Mouse (Mus musculus) heart, adult 2 months (tissue): Measurements from ENCODE around the gene Tsnax. TPM values are rescaled to one million over a fixed set of nuclear protein-coding genes. Genes with fewer than 3 reads are reported as not detected.

Experiments
- DNase-seq, 2 experiments: peaks; one replicate each; pipeline ENCODE4 v3.0.0; 2021
- H3K27ac ChIP-seq: fragments of 200-600 bp; 2 replicates; pipeline ENCODE4 v1.8.1; 2022
- H3K27me3 ChIP-seq: fragments of 200-500 bp; 2 replicates; pipeline ENCODE4 v1.6.1; 2012; ENCODE audit warnings: mild to moderate bottlenecking, low read length, inconsistent platforms, mixed read lengths; ENCODE audit not compliant: control insufficient read depth, insufficient read depth
- H3K36me3 ChIP-seq: fragments of 200-500 bp; 2 replicates; pipeline ENCODE4 v1.6.1; 2012; ENCODE audit warnings: low read length, inconsistent platforms; ENCODE audit not compliant: control insufficient read depth, insufficient read depth
- H3K4me1 ChIP-seq: fragments of 200-500 bp; 2 replicates; pipeline ENCODE4 v1.6.1; 2011; ENCODE audit warnings: low read length; ENCODE audit not compliant: control insufficient read depth, insufficient read depth
- H3K4me3 ChIP-seq: fragments of 200-600 bp; 2 replicates; pipeline ENCODE4 v1.8.1; 2022
- H3K79me2 ChIP-seq: fragments of 200-500 bp; replicated peaks from 2 replicates; pipeline ENCODE4 v1.6.1; 2012; ENCODE audit warnings: mild to moderate bottlenecking, inconsistent platforms, low read length, moderate library complexity, mixed read lengths; ENCODE audit not compliant: control insufficient read depth, insufficient read depth
- H3K9ac ChIP-seq: fragments of 200-500 bp; 2 replicates; pipeline ENCODE4 v1.6.1; 2012; ENCODE audit warnings: low read depth, mild to moderate bottlenecking, control low read depth, inconsistent platforms, low read length, mixed read lengths
- CTCF ChIP-seq: fragments of 200-600 bp; IDR thresholded peaks from 2 replicates; pipeline ENCODE4 v1.8.1; 2022; ENCODE audit warnings: antibody characterized with exemption, mild to moderate bottlenecking, moderate library complexity
- EP300 ChIP-seq: fragments of 200-500 bp; IDR thresholded peaks from 2 replicates; pipeline ENCODE4 v1.6.1; 2011; ENCODE audit warnings: low read depth, low read length, control low read depth; ENCODE audit not compliant: insufficient read depth
- POLR2A ChIP-seq: fragments of 200-500 bp; IDR thresholded peaks from 2 replicates; pipeline ENCODE4 v1.6.1; 2011; ENCODE audit warnings: mild to moderate bottlenecking, low read depth, low read length, control low read depth; ENCODE audit not compliant: insufficient read depth
- WGBS: fragments of 180-500 bp; shearing (Covaris S2); methylation state at CpG from one replicate; pipeline ENCODE4 v1.1.7; 2018; 5-methylcytosine and 5-hydroxymethylcytosine counted together
- intact Hi-C: fragments of 180-260 bp; cut with DNase I; formaldehyde crosslinking; loops from one replicate; pipeline ENCODE4 v1.15.1; 2025
- polyA plus RNA-seq: library from polyadenylated mRNA; depleted of rRNA; stranded (reverse); fragments of >200 nt; gene quantifications from 2 replicates; pipeline ENCODE4 v1.2.3, GENCODE M21; 2012
- total RNA-seq, 2 experiments: library from RNA; stranded (reverse); gene quantifications; 2 replicates each; pipeline ENCODE4 v1.2.3; 2021

The Tsnax gene
- total and polyA plus RNA-seq, 3 experiments: 43.2 to 73.1 (median 66.3) TPM

DNA sequence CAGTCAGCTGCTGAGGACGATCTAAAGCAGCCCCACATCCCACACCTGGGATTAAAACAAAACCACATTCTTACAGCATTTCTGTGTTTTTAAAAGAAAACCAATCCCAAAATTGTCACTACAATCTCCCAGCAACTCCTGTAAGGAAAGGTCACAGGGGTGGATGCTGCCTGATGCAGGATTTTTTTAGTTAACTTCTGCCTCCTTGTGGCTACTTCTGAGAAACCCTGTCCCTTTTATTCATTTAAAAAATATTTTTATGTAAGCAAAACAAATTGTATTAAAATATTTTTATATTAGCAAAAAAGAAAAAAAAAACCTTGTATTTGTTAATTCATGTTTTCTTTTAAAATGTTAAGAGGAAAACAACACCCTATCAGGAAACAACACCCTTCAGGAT lies 33.0 kb downstream of the Tsnax start:
- WGBS: 100% methylated on average over 1 of the region's 1 CpGs
- no peak for DNase-seq
- Histone ChIP-seq H3K27ac (no peak overlapping the region; the same call in 1 of the 2 replicates), H3K79me2 (no peaks in the 10 kb centered on the region), H3K9ac (no peak overlapping the region), H3K36me3 (peaks cover 2% of the 10 kb centered on the region; the same call in 1 of the 2 replicates), H3K4me1 (peaks cover 12% of the 10 kb centered on the region), H3K27me3 (no peaks in the 10 kb centered on the region), H3K4me3 (no peak overlapping the region)
- TF ChIP-seq POLR2A (no peak), EP300 (no peak), CTCF (peak; percentile 61)
- intact Hi-C loops: no loop called here

- Histone ChIP-seq H3K27me3 (no peaks in the 10 kb centered on the region), H3K4me3 (no peak overlapping the region), H3K27ac (no peak overlapping the region), H3K36me3 (peaks cover 2% of the 10 kb centered on the region; the same call in 1 of the 2 replicates), H3K79me2 (no peaks in the 10 kb centered on the region), H3K4me1 (peaks cover 6% of the 10 kb centered on the region), H3K9ac (no peak overlapping the region)
- DNase-seq: no peak
- intact Hi-C loops: no loop called here
- 49% methylated on average over 5 of the region's 5 CpGs for WGBS
- no peak for TF ChIP-seq CTCF
These were observed 36.4 kb downstream of the Tsnax start for GRCm38 (mm10) chr8:125049051-125049750.

GRCm38 (mm10) chr8:125049826-125050225 lies 37.0 kb downstream of the Tsnax start:
- no peak overlapping the region for H3K4me3 ChIP-seq
- no peaks in the 10 kb centered on the region for H3K27me3 ChIP-seq
- H3K4me1 ChIP-seq: peaks cover 4% of the 10 kb centered on the region
- TF ChIP-seq POLR2A: no peak
- no peak for TF ChIP-seq CTCF
- DNase-seq: no peak
- H3K79me2 ChIP-seq: no peaks in the 10 kb centered on the region
- no peak overlapping the region for H3K27ac ChIP-seq
- intact Hi-C loops: no loop called here
- no peaks in the 10 kb centered on the region for H3K36me3 ChIP-seq
- H3K9ac ChIP-seq: no peak overlapping the region
- WGBS: 44% methylated on average over 6 of the region's 6 CpGs

- Histone ChIP-seq H3K79me2 (no peaks in the 10 kb centered on the region), H3K9ac (no peak overlapping the region), H3K4me3 (no peak overlapping the region), H3K27me3 (no peaks in the 10 kb centered on the region), H3K27ac (no peak overlapping the region), H3K36me3 (no peaks in the 10 kb centered on the region), H3K4me1 (peaks cover 4% of the 10 kb centered on the region)
- intact Hi-C loops: loop anchor here (1.0 kb wide), 1 partner anchor 819 kb away; no protein-coding TSS in a partner anchor
- DNase-seq: peak; percentile 66 to 82
- 44% methylated on average over 2 of the region's 2 CpGs for WGBS
- 0 out of 2 replicates have a peak, but pooled peaks have one; percentile 60 for TF ChIP-seq EP300
- peak; percentile 85 for TF ChIP-seq CTCF
- no peak for TF ChIP-seq POLR2A
These were observed 39.2 kb downstream of the Tsnax start for GRCm38 (mm10) chr8:125052026-125052425.

DNA sequence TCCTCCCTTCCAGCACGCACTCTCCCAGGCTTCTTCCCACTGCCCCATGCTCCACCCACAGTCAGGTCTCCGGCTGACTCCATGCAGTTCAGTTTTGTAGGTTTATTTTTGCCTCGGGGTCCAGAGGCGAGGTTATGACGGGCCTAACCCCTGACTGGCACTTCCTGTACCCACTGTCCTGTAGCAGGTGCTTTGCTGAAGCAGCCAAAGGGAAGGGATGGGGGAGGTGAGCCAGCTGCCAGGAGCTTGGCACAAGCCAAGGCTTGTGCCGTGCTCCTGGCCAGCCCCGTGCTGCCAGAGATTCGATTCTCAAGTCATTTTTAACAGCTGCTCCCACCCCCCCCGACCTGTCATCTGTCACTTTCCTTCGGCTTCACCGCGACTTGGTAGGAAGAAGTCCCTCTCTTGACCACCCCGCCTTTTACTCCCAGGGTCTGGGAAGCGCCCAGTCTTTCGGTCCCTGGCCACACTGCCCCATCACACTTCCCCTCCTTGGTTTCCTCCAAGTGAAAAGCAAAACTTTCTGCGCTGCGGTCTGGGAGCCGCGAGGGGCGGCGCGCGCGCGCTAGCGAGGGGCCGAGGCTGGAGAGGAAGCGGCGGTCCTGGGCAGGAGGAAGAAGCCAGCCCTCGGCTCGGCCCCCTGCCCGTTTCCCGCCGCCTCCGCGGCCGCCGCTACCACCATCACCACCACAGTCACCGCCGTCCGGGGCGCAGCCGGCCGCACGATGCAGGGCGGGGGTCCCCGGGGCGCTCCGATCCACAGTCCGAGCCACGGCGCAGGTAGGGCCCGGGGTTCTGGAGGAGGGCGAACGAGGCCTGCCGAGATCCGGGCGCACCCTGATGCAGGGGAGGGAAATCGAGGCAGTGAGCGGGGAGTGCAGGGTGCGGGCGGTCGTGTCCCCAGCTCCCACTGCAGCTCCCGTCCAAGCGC lies 41.0 kb downstream of the Tsnax start, which contains the start of gene Disc1:
Gene Disc1 (plus strand): TSS at position 691 of the 931 bp plus-strand sequence.
- Histone ChIP-seq H3K27ac (peak within 1 kb of the TSS; percentile 96), H3K4me3 (peak within 1 kb of the TSS; percentile 98), H3K36me3 (no peaks in the 10 kb centered on the region), H3K79me2 (no peaks in the 10 kb centered on the region), H3K27me3 (no peaks in the 10 kb centered on the region), H3K9ac (peak within 1 kb of the TSS; percentile 93), H3K4me1 (peaks cover 4% of the 10 kb centered on the region)
- 1% methylated on average over 63 of the region's 65 CpGs for WGBS
- intact Hi-C loops: no loop called here
- TF ChIP-seq CTCF (no peak), POLR2A (no peak), EP300 (no peak)
- peak; percentile 76 to 78 for DNase-seq
